Mouse (Mus musculus): Measurements from ENCODE around the gene Cdkn3. TPM values are rescaled to one million over a fixed set of nuclear protein-coding genes. Genes with fewer than 3 reads are reported as not detected.
"Not testable (repeated sequence)": the region's sequence is repeated elsewhere in the genome, so short reads cannot be mapped to it uniquely, and the experiment has no call there.

Gene Cdkn3
- polyA plus RNA-seq, 2 experiments, result 41.1 to 135 TPM

DNA sequence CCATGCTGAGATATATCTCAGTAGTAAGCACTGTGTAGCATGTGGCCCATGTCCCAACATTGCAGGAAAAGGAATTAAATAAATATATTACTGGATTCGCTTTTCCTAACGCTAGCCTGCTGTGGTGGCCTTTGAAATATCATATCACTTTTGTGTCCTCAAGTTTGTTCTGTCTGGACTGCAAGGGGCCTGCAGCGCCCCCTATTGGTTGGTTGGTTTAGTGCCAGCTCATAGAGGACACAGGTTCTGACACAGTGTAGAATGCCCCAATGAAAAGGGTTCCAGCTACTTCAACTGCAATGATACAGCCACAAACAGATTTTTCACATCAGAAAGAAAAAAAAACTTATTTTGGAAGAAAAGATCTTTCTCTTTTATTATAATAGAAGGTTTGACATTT, 34.6 kb upstream of the Cdkn3 start:
- Histone ChIP-seq H3K9ac (replicated peaks) (no peak overlapping the region), H3K27ac (no peak overlapping the region), H3K4me2 (ENCODE audit: low read depth) (no peak overlapping the region), H3K9me3 (ENCODE audit: control insufficient read depth, low read length) (no peaks in the 10 kb centered on the region), H3K4me3 (ENCODE audit: insufficient read depth in 1 of 2, low read depth in 2 of 2, low read length in 2 of 2) (no peak overlapping the region), H3K27me3 (ENCODE audit: control insufficient read depth, insufficient read depth, low read length) (no peaks in the 10 kb centered on the region), H3K4me1 (replicated peaks; ENCODE audit: control insufficient read depth in 2 of 2, insufficient read depth in 2 of 2, low read length in 1 of 2) (no peaks in the 10 kb centered on the region), H3K36me3 (replicated peaks; ENCODE audit: control insufficient read depth, insufficient read depth, low read depth) (no peaks in the 10 kb centered on the region)
- WGBS (ENCODE audit: insufficient replicate concordance), result 31% methylated on average over 3 of the region's 3 CpGs
- TF ChIP-seq EP300 (IDR thresholded peaks at IDR 0.05; ENCODE audit: low read depth) (no peak), CTCF (IDR thresholded peaks at IDR 0.05; ENCODE audit: low read depth) (peak; percentile 78)
- DNase-seq (ENCODE audit: low read depth in 3 of 3, low spot score in 3 of 3) (peak; percentile 13 to 32 (median 16)), ATAC-seq (ENCODE audit: insufficient read depth) (no peak)

DNA sequence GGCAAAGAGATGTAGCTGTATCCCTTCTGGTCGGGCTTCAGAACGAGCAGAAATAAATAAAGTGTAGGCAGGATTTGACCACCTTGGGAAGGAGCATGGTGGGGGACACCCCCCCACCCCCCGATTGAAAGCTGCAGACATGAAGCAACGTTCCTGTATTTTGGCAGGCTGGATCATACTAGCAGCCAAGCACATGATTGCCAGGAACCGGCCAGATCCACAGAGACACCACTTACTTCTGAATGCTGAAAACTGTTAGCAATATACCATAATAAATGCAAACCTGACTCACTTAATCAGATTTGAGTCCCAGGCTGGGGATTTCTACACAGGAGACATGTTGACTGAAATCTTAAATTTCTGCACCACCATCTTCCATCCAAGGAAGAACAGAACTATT, 26.1 kb upstream of the Cdkn3 start:
- Histone ChIP-seq H3K9ac (replicated peaks) (no peak overlapping the region), H3K4me3 (ENCODE audit: insufficient read depth in 1 of 2, low read depth in 2 of 2, low read length in 2 of 2) (no peak overlapping the region), H3K36me3 (replicated peaks; ENCODE audit: control insufficient read depth, insufficient read depth, low read depth) (no peaks in the 10 kb centered on the region), H3K4me1 (replicated peaks; ENCODE audit: control insufficient read depth in 2 of 2, insufficient read depth in 2 of 2, low read length in 1 of 2) (no peaks in the 10 kb centered on the region), H3K27me3 (ENCODE audit: control insufficient read depth, insufficient read depth, low read length) (no peaks in the 10 kb centered on the region), H3K9me3 (ENCODE audit: control insufficient read depth, low read length) (no peaks in the 10 kb centered on the region), H3K27ac (no peak overlapping the region), H3K4me2 (ENCODE audit: low read depth) (no peak overlapping the region)
- 49% methylated on average over 5 of the region's 5 CpGs for WGBS (ENCODE audit: insufficient replicate concordance)
- no peak for TF ChIP-seq EP300 (IDR thresholded peaks at IDR 0.05; ENCODE audit: low read depth)
- TF ChIP-seq CTCF (IDR thresholded peaks at IDR 0.05; ENCODE audit: low read depth), result no peak
- DNase-seq (ENCODE audit: low read depth in 3 of 3, low spot score in 3 of 3) (no peak), ATAC-seq (ENCODE audit: insufficient read depth) (no peak)

- Histone ChIP-seq H3K36me3 (replicated peaks; ENCODE audit: control insufficient read depth, insufficient read depth, low read depth) (no peaks in the 10 kb centered on the region), H3K4me1 (replicated peaks; ENCODE audit: control insufficient read depth in 2 of 2, insufficient read depth in 2 of 2, low read length in 1 of 2) (no peaks in the 10 kb centered on the region), H3K27ac (no peak overlapping the region), H3K4me3 (ENCODE audit: insufficient read depth in 1 of 2, low read depth in 2 of 2, low read length in 2 of 2) (no peak overlapping the region), H3K9me3 (ENCODE audit: control insufficient read depth, low read length) (no peaks in the 10 kb centered on the region), H3K27me3 (ENCODE audit: control insufficient read depth, insufficient read depth, low read length) (no peaks in the 10 kb centered on the region), H3K4me2 (ENCODE audit: low read depth) (no peak overlapping the region), H3K9ac (replicated peaks) (no peak overlapping the region)
- DNase-seq (ENCODE audit: low read depth in 3 of 3, low spot score in 3 of 3) (no peak), ATAC-seq (ENCODE audit: insufficient read depth) (no peak)
- 68% methylated on average over 14 of the region's 14 CpGs for WGBS (ENCODE audit: insufficient replicate concordance)
- TF ChIP-seq EP300 (IDR thresholded peaks at IDR 0.05; ENCODE audit: low read depth) (no peak), CTCF (IDR thresholded peaks at IDR 0.05; ENCODE audit: low read depth) (no peak)
These were observed 25.4 kb upstream of the Cdkn3 start for GRCm38 (mm10) chr14:46734761-46735455.

DNA sequence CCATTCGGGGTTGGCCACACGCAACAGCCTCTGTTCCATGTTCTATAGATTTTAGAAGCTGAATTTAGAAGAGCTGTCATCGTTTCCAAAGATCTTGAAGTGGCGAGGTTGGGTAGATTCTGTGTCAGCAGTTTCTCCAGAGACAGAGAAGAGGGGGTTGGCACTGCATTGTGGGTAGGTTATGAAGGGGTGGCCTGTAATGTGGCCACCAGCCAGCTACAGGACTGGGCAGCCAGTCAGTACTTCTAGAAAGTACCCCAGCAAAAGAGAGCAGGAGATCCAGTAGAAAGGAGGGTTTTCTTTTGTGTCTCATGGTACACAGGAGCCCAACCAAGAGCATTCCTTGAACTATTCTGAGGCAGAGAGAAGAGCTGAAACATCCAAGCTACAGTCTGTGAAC, 24.0 kb upstream of the Cdkn3 start:
- H3K27me3 ChIP-seq (ENCODE audit: control insufficient read depth, insufficient read depth, low read length), result no peaks in the 10 kb centered on the region
- no peak overlapping the region for H3K4me3 ChIP-seq (ENCODE audit: insufficient read depth in 1 of 2, low read depth in 2 of 2, low read length in 2 of 2)
- WGBS (ENCODE audit: insufficient replicate concordance), result 65% methylated on average over 4 of the region's 4 CpGs
- H3K9ac ChIP-seq (replicated peaks), result no peak overlapping the region
- H3K4me1 ChIP-seq (replicated peaks; ENCODE audit: control insufficient read depth in 2 of 2, insufficient read depth in 2 of 2, low read length in 1 of 2), result no peaks in the 10 kb centered on the region
- H3K4me2 ChIP-seq (ENCODE audit: low read depth), result no peak overlapping the region
- no peak for ATAC-seq (ENCODE audit: insufficient read depth)
- no peaks in the 10 kb centered on the region for H3K36me3 ChIP-seq (replicated peaks; ENCODE audit: control insufficient read depth, insufficient read depth, low read depth)
- H3K9me3 ChIP-seq (ENCODE audit: control insufficient read depth, low read length), result no peaks in the 10 kb centered on the region
- TF ChIP-seq CTCF (IDR thresholded peaks at IDR 0.05; ENCODE audit: low read depth), result no peak
- TF ChIP-seq EP300 (IDR thresholded peaks at IDR 0.05; ENCODE audit: low read depth), result no peak
- H3K27ac ChIP-seq, result no peak overlapping the region
- no peak for DNase-seq (ENCODE audit: low read depth in 3 of 3, low spot score in 3 of 3)

- not testable (repeated sequence) for H3K4me2 ChIP-seq (ENCODE audit: low read depth); H3K27me3 ChIP-seq (ENCODE audit: control insufficient read depth, insufficient read depth, low read length); H3K4me1 ChIP-seq (replicated peaks; ENCODE audit: control insufficient read depth in 2 of 2, insufficient read depth in 2 of 2, low read length in 1 of 2); H3K9ac ChIP-seq (replicated peaks); H3K27ac ChIP-seq; H3K4me3 ChIP-seq (ENCODE audit: insufficient read depth in 1 of 2, low read depth in 2 of 2, low read length in 2 of 2); DNase-seq (ENCODE audit: low read depth in 3 of 3, low spot score in 3 of 3); ATAC-seq (ENCODE audit: insufficient read depth); H3K36me3 ChIP-seq (replicated peaks; ENCODE audit: control insufficient read depth, insufficient read depth, low read depth); H3K9me3 ChIP-seq (ENCODE audit: control insufficient read depth, low read length)
These were observed 23.0 kb upstream of the Cdkn3 start for GRCm38 (mm10) chr14:46737346-46737745.
